Mouse (Mus musculus): ENCODE data around the gene Frs3. TPM values are rescaled to one million over a fixed set of nuclear protein-coding genes. Genes with fewer than 3 reads are reported as not detected.

Gene Frs3
- total and polyA plus RNA-seq, 3 experiments, result 1.6 to 2.1 (median 2.0) TPM

DNA sequence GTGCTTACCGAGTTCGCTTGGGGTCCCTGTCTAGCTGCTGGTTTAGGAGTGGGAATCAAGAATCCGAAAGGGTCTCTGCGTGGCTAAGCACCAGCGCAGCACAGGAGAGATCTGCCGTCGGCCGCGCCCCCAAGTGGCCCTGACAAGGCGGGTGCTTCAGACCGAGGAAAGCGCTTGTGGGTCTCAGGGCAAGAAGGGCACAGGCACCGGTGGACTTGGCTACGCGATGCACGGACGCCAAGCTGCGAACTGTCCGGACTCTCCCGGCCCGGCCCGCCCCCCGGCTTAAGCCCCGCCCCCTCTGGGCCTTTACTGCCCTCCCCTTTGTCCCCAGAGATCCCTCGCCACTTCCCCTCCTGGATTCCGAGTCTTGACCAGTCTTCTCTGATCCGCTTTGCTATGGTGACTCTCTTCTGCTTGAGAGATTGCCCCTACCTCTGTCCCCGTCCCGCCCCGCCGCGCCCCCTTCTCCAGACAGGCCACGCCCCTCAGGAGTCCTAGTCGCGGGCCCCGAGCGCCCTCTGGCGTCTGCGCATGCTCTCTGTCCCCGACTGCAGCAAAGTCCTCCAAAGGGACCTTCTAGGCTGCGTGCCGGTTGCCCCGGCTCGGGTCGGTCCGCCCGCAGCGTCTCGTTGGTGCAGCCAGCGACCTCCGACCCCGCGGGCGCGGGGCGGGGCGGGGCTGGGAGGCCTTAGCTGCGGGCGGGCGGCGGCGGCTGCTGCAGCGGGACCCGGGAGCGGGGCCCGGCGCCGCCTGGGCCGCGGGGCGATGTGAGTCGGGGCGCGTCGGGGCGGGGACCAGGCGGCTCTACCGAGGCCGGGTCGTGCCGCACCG is 5.9 kb downstream of the Frs3 start, which contains the start of gene Prickle4:
Prickle4 (minus strand) TSS at position 234 of the 834 bp plus-strand sequence.
- Histone ChIP-seq H3K4me1 (ENCODE audit: insufficient read depth, low read depth, low read length) (peaks cover 33% of the 10 kb centered on the region), H3K4me3 (ENCODE audit: low read depth, low read length) (peak within 1 kb of the TSS; percentile 75), H3K36me3 (replicated peaks) (peaks cover 28% of the 10 kb centered on the region), H3K9me3 (replicated peaks) (no peaks in the 10 kb centered on the region), H3K27me3 (ENCODE audit: insufficient read depth, low read length) (peaks cover 33% of the 10 kb centered on the region)
- ATAC-seq (ENCODE audit: extremely low read depth, insufficient number of reproducible peaks, low FRiP score, poor library complexity, severe bottlenecking) (peak; percentile 80), DNase-seq (ENCODE audit: low spot score) (peak; percentile 93)
- no peak for TF ChIP-seq GATA2 (IDR thresholded peaks at IDR 0.05; ENCODE audit: borderline replicate concordance, low read depth, low read length)
- no peak for TF ChIP-seq GATA1 (IDR thresholded peaks at IDR 0.05; ENCODE audit: borderline replicate concordance, low read length)
- TF ChIP-seq POLR2AphosphoS5 (IDR thresholded peaks at IDR 0.05; ENCODE audit: insufficient replicate concordance, low read depth, low read length), result no peak
- TF ChIP-seq TAL1 (conservative IDR thresholded peaks at IDR 0.05; ENCODE audit: low read depth, low read length), result no peak
- no peak for TF ChIP-seq CTCF (IDR thresholded peaks at IDR 0.05; ENCODE audit: low read depth, low read length)

DNA sequence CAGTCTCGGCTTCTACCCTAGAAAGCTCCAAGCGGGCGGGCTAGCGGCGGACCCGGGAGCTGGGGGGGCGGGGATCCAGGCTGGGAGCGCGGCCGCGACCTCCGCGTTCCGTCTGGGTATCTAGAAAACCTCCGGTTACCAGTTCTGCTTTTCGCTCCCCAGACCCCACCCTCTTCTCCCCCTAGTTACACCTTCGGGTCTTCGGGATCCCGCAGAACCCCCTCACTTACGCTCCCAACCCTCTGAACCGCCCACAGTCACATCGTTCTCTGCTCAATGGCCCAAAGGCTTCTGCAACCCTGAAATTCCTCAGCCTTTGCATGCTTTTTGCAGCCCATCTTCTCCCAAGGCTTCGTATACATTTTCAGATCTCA is 6.5 kb downstream of the Frs3 start:
- ATAC-seq (ENCODE audit: extremely low read depth, insufficient number of reproducible peaks, low FRiP score, poor library complexity, severe bottlenecking) (no peak), DNase-seq (ENCODE audit: low spot score) (peak; percentile 36)
- Histone ChIP-seq H3K36me3 (replicated peaks) (peaks cover 26% of the 10 kb centered on the region), H3K9me3 (replicated peaks) (no peaks in the 10 kb centered on the region), H3K4me3 (ENCODE audit: low read depth, low read length) (peak overlapping the region; percentile 75), H3K4me1 (ENCODE audit: insufficient read depth, low read depth, low read length) (peaks cover 30% of the 10 kb centered on the region), H3K27me3 (ENCODE audit: insufficient read depth, low read length) (peaks cover 38% of the 10 kb centered on the region)
- TF ChIP-seq GATA2 (IDR thresholded peaks at IDR 0.05; ENCODE audit: borderline replicate concordance, low read depth, low read length) (no peak), GATA1 (IDR thresholded peaks at IDR 0.05; ENCODE audit: borderline replicate concordance, low read length) (no peak), CTCF (IDR thresholded peaks at IDR 0.05; ENCODE audit: low read depth, low read length) (no peak)

DNA sequence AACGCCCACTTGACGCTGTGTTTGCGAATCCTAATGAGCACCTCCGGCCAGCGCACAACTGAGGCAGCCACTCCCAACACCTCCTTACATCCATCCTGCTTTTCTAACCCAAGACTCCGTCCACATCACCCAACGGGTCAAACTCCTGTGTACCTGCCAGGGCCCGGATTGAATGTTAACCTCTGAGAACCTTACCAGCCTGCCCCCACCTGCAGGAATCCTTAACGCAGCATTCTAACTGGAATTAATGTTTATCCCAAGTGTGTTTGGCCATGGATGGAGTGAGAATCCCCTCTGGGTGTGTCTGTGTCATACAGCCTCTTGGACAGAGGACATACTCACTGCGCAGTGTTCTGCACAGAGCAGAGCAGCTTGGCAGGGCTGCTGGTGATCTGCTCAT is 9.3 kb downstream of the Frs3 start:
- peaks cover 40% of the 10 kb centered on the region for H3K27me3 ChIP-seq (ENCODE audit: insufficient read depth, low read length)
- peaks cover 23% of the 10 kb centered on the region for H3K4me1 ChIP-seq (ENCODE audit: insufficient read depth, low read depth, low read length)
- H3K4me3 ChIP-seq (ENCODE audit: low read depth, low read length), result no peak overlapping the region
- no peak for DNase-seq (ENCODE audit: low spot score)
- TF ChIP-seq CTCF (IDR thresholded peaks at IDR 0.05; ENCODE audit: low read depth, low read length) (no peak), POLR2AphosphoS5 (IDR thresholded peaks at IDR 0.05; ENCODE audit: insufficient replicate concordance, low read depth, low read length) (no peak)
- H3K36me3 ChIP-seq (replicated peaks), result peaks cover 16% of the 10 kb centered on the region
- no peak for ATAC-seq (ENCODE audit: extremely low read depth, insufficient number of reproducible peaks, low FRiP score, poor library complexity, severe bottlenecking)
- no peaks in the 10 kb centered on the region for H3K9me3 ChIP-seq (replicated peaks)

DNA sequence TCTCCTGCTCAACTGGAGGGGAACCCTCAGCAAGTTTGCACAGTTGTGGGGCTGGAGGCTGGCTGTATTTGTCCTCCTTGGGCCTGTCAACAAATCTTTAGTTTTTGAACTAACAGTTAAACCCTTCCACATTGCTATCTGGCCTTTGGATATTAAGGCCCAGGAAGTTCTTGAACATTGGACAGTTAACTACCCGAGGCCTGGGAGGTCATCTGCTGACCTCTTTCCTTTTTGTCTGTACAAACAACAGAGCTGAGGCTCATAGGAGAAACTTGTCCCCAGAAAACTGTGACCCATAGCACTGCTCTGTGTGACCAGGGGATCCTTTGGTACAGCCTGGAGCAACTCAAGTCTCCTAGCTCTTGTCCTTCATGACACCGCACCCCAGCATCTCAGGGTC is 10.2 kb downstream of the Frs3 start:
- ATAC-seq (ENCODE audit: extremely low read depth, insufficient number of reproducible peaks, low FRiP score, poor library complexity, severe bottlenecking) (no peak), DNase-seq (ENCODE audit: low spot score) (no peak)
- TF ChIP-seq GATA2 (IDR thresholded peaks at IDR 0.05; ENCODE audit: borderline replicate concordance, low read depth, low read length), result no peak
- TF ChIP-seq CTCF (IDR thresholded peaks at IDR 0.05; ENCODE audit: low read depth, low read length), result no peak
- TF ChIP-seq GATA1 (IDR thresholded peaks at IDR 0.05; ENCODE audit: borderline replicate concordance, low read length), result no peak
- TF ChIP-seq POLR2AphosphoS5 (IDR thresholded peaks at IDR 0.05; ENCODE audit: insufficient replicate concordance, low read depth, low read length), result no peak
- TF ChIP-seq TAL1 (conservative IDR thresholded peaks at IDR 0.05; ENCODE audit: low read depth, low read length), result no peak
- no peak overlapping the region for H3K4me3 ChIP-seq (ENCODE audit: low read depth, low read length)
- peaks cover 42% of the 10 kb centered on the region for H3K27me3 ChIP-seq (ENCODE audit: insufficient read depth, low read length)
- peaks cover 17% of the 10 kb centered on the region for H3K4me1 ChIP-seq (ENCODE audit: insufficient read depth, low read depth, low read length)
- no peaks in the 10 kb centered on the region for H3K9me3 ChIP-seq (replicated peaks)
- H3K36me3 ChIP-seq (replicated peaks), result peaks cover 10% of the 10 kb centered on the region

DNA sequence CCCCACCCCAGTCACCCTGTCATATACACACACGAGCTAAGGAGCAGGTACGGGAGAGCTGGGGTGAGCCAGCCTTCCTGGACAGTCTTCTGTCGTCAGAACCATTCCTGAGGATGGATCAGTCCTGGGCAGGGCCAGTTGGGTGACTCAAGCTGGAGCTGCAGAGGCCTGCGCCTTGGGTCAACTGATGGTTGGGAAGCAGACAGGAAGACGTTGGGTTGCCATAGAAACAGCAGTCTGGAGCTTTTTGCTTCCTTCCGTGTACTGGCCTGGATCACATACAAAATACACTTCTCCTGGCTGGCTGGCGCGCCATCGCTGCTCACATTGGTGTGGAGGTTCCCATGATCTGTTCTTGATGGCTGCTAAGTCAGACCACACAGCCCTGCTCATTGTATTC is 13.0 kb downstream of the Frs3 start:
- Histone ChIP-seq H3K36me3 (replicated peaks) (peaks cover 10% of the 10 kb centered on the region), H3K27me3 (ENCODE audit: insufficient read depth, low read length) (peaks cover 37% of the 10 kb centered on the region), H3K9me3 (replicated peaks) (no peaks in the 10 kb centered on the region), H3K4me3 (ENCODE audit: low read depth, low read length) (no peak overlapping the region), H3K4me1 (ENCODE audit: insufficient read depth, low read depth, low read length) (0 out of 2 replicates have a peak, but pooled peaks cover 6% of the 10 kb centered on the region)
- ATAC-seq (ENCODE audit: extremely low read depth, insufficient number of reproducible peaks, low FRiP score, poor library complexity, severe bottlenecking) (no peak), DNase-seq (ENCODE audit: low spot score) (no peak)
- TF ChIP-seq POLR2AphosphoS5 (IDR thresholded peaks at IDR 0.05; ENCODE audit: insufficient replicate concordance, low read depth, low read length) (no peak), CTCF (IDR thresholded peaks at IDR 0.05; ENCODE audit: low read depth, low read length) (no peak), GATA2 (IDR thresholded peaks at IDR 0.05; ENCODE audit: borderline replicate concordance, low read depth, low read length) (no peak), TAL1 (conservative IDR thresholded peaks at IDR 0.05; ENCODE audit: low read depth, low read length) (no peak), GATA1 (IDR thresholded peaks at IDR 0.05; ENCODE audit: borderline replicate concordance, low read length) (no peak)

DNA sequence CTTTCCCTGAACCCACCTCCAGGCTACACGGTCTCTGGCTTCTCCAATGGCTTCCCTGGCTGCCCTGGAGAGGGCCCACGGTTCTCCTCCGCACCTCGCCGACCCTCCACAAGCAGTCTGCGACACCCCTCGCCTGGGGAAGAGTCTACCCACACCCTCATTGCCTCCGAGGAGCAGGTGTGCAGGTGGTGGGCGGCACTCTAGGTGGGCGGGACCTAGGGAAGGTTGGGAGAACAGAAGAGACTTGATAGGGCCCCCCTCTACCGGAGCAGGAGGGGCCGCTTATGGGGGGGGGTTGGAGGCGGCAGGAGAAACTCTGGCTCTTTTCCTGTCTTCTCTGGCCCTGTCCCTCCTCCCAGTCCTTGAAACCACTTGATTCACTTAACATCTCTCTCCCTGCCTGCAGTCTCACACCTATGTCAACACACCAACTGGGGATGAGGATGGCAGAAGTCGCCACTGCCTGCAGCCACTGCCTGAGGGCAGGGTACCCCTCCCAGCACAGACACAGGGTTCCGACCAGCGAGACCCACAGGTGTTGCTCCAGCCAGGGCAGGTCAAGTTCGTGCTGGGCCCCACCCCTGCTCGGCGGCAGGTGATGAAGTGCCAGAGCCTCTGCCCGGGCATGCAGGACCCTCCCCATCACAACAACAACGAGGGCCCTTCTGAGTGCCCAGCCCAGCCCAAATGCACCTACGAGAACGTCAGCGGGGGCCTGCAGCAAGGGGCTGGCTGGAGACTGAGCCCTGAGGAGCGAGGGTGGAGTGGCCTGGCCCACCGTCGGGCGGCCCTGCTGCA is 13.9 kb downstream of the Frs3 start:
- no peak for DNase-seq (ENCODE audit: low spot score)
- TF ChIP-seq GATA2 (IDR thresholded peaks at IDR 0.05; ENCODE audit: borderline replicate concordance, low read depth, low read length), result no peak
- TF ChIP-seq CTCF (IDR thresholded peaks at IDR 0.05; ENCODE audit: low read depth, low read length), result no peak
- Histone ChIP-seq H3K4me1 (ENCODE audit: insufficient read depth, low read depth, low read length) (0 out of 2 replicates have a peak, but pooled peaks cover 6% of the 10 kb centered on the region), H3K36me3 (replicated peaks) (peaks cover 10% of the 10 kb centered on the region), H3K27me3 (ENCODE audit: insufficient read depth, low read length) (peaks cover 38% of the 10 kb centered on the region), H3K4me3 (ENCODE audit: low read depth, low read length) (no peak overlapping the region), H3K9me3 (replicated peaks) (no peaks in the 10 kb centered on the region)
- no peak; the same call in 1 of the 2 replicates for ATAC-seq (ENCODE audit: extremely low read depth, insufficient number of reproducible peaks, low FRiP score, poor library complexity, severe bottlenecking)
